Mouse (Mus musculus) MEL (cell line): Measurements from ENCODE around the gene Irgm2. TPM values are rescaled to one million over a fixed set of nuclear protein-coding genes. Genes with fewer than 3 reads are reported as not detected.

Experiments
- DNase-seq: peaks from one replicate; pipeline ENCODE4 v3.0.0; 2011; ENCODE audit warnings: low read depth, low spot score
- H3K27ac ChIP-seq: 2 replicates; pipeline ENCODE4 v1.5.1; 2012; ENCODE audit warnings: low read depth, mild to moderate bottlenecking, control low read depth, low read length, moderate library complexity; ENCODE audit not compliant: control insufficient read depth
- H3K27me3 ChIP-seq, 2 experiments: fragments of 150-350 bp in 1 of 2; sonication (generic) in 1 of 2; 2 replicates each; pipeline ENCODE4 v1.6.1; 2012; ENCODE audit warnings: low read length in 2 of 2, mild to moderate bottlenecking in 2 of 2, improper control_type of control experiment in 1 of 2, moderate library complexity in 1 of 2; ENCODE audit not compliant: insufficient read depth in 2 of 2, control insufficient read depth in 1 of 2
- H3K36me3 ChIP-seq, 2 experiments: 2 replicates each; pipeline ENCODE4 v1.6.1; 2012 to 2014; ENCODE audit warnings: low read length in 2 of 2, improper control_type of control experiment in 1 of 2, inconsistent platforms in 1 of 2, mild to moderate bottlenecking in 1 of 2; ENCODE audit not compliant: insufficient read depth in 2 of 2, control insufficient read depth in 1 of 2
- H3K4me1 ChIP-seq, 2 experiments: fragments of 150-350 bp in 1 of 2; sonication (generic) in 1 of 2; 2 replicates each; pipeline ENCODE4 v1.6.1; 2012; ENCODE audit warnings: low read length in 2 of 2, improper control_type of control experiment in 1 of 2, mild to moderate bottlenecking in 1 of 2; ENCODE audit not compliant: insufficient read depth in 2 of 2, control insufficient read depth in 1 of 2
- H3K4me3 ChIP-seq, 2 experiments: fragments of 150-350 bp in 1 of 2; sonication (generic) in 1 of 2; 2 replicates each; pipeline ENCODE4 v1.5.1; 2012; ENCODE audit warnings: low read depth in 2 of 2, low read length in 2 of 2, mild to moderate bottlenecking in 2 of 2, moderate library complexity in 2 of 2, control low read depth in 1 of 2, improper control_type of control experiment in 1 of 2; ENCODE audit not compliant: control insufficient read depth in 1 of 2, insufficient read depth in 1 of 2
- H3K79me2 ChIP-seq: 2 replicates; pipeline ENCODE4 v1.6.1; 2012; ENCODE audit warnings: mild to moderate bottlenecking, low read length, moderate library complexity; ENCODE audit not compliant: control insufficient read depth, poor library complexity, insufficient read depth
- H3K9ac ChIP-seq: 2 replicates; pipeline ENCODE4 v1.6.1; 2012; ENCODE audit warnings: low read depth, mild to moderate bottlenecking, control low read depth, low read length, moderate library complexity; ENCODE audit not compliant: control insufficient read depth, poor library complexity, severe bottlenecking
- H3K9me3 ChIP-seq: fragments of 150-350 bp; sonication (generic); replicated peaks from 2 replicates; pipeline ENCODE4 v1.6.1; 2012; ENCODE audit warnings: mild to moderate bottlenecking, low read length, improper control_type of control experiment, moderate library complexity; ENCODE audit not compliant: insufficient read depth
- BHLHE40 ChIP-seq: IDR thresholded peaks from 2 replicates; pipeline ENCODE4 v1.6.1; 2012; ENCODE audit warnings: low read depth, mild to moderate bottlenecking, inconsistent platforms, low read length, improper control_type of control experiment, borderline replicate concordance
- CHD1 ChIP-seq: IDR thresholded peaks from 2 replicates; pipeline ENCODE4 v1.6.1; 2012; ENCODE audit warnings: low read depth, mild to moderate bottlenecking, inconsistent platforms, low read length, improper control_type of control experiment
- CHD2 ChIP-seq: IDR thresholded peaks from 2 replicates; pipeline ENCODE4 v1.6.1; 2011; ENCODE audit warnings: low read length, improper control_type of control experiment
- CTCF ChIP-seq, 3 experiments: IDR thresholded peaks in 2 of 3; conservative IDR thresholded peaks in 1 of 3; 2 replicates each; pipeline ENCODE4 v1.5.1; 2011 to 2012; ENCODE audit warnings: low read length in 3 of 3, low read depth in 2 of 3, mild to moderate bottlenecking in 2 of 3, improper control_type of control experiment in 1 of 3, inconsistent platforms in 1 of 3, mixed read lengths in 1 of 3, moderate library complexity in 1 of 3; ENCODE audit not compliant: control insufficient read depth in 1 of 3, insufficient read depth in 1 of 3, poor library complexity in 1 of 3, severe bottlenecking in 1 of 3
- E2F4 ChIP-seq: IDR thresholded peaks from 2 replicates; pipeline ENCODE4 v1.6.1; 2011; ENCODE audit warnings: low read depth, low read length, improper control_type of control experiment, borderline replicate concordance
- EP300 ChIP-seq, 2 experiments: IDR thresholded peaks; 2 replicates each; pipeline ENCODE4 v1.6.1; 2011; ENCODE audit warnings: improper control_type of control experiment in 2 of 2, low read length in 2 of 2, low read depth in 1 of 2, mild to moderate bottlenecking in 1 of 2
- ETS1 ChIP-seq: IDR thresholded peaks from 2 replicates; pipeline ENCODE4 v1.6.1; 2012; ENCODE audit warnings: low read depth, mild to moderate bottlenecking, inconsistent platforms, low read length, improper control_type of control experiment, moderate library complexity
- GABPA ChIP-seq: IDR thresholded peaks from 2 replicates; pipeline ENCODE4 v1.6.1; 2012; ENCODE audit warnings: low read depth, mild to moderate bottlenecking, inconsistent platforms, low read length, improper control_type of control experiment, moderate library complexity
- GATA1 ChIP-seq: IDR thresholded peaks from 2 replicates; pipeline ENCODE4 v1.6.1; 2011; ENCODE audit warnings: low read depth, low read length, improper control_type of control experiment
- HCFC1 ChIP-seq: IDR thresholded peaks from 2 replicates; pipeline ENCODE4 v1.6.1; 2012; ENCODE audit warnings: low read depth, mild to moderate bottlenecking, inconsistent platforms, low read length, improper control_type of control experiment, moderate library complexity
- KAT2A ChIP-seq: conservative IDR thresholded peaks from 2 replicates; pipeline ENCODE4 v1.6.1; 2012; ENCODE audit warnings: low read depth, low read length, improper control_type of control experiment, inconsistent platforms
- MAFK ChIP-seq: IDR thresholded peaks from 2 replicates; pipeline ENCODE4 v1.6.1; 2011; ENCODE audit warnings: low read depth, mild to moderate bottlenecking, low read length, improper control_type of control experiment, borderline replicate concordance
- MAZ ChIP-seq: IDR thresholded peaks from 2 replicates; pipeline ENCODE4 v1.6.1; 2012; ENCODE audit warnings: low read depth, mild to moderate bottlenecking, inconsistent platforms, low read length, improper control_type of control experiment
- MEF2A ChIP-seq: IDR thresholded peaks from 2 replicates; pipeline ENCODE4 v1.6.1; 2014; ENCODE audit warnings: low read depth, mild to moderate bottlenecking, inconsistent platforms, low read length, improper control_type of control experiment; ENCODE audit not compliant: poor library complexity, insufficient replicate concordance, severe bottlenecking; ENCODE audit errors: extremely low read depth
- MXI1 ChIP-seq: IDR thresholded peaks from 2 replicates; pipeline ENCODE4 v1.6.1; 2011; ENCODE audit warnings: mild to moderate bottlenecking, low read depth, low read length, improper control_type of control experiment
- MYB ChIP-seq: IDR thresholded peaks from 2 replicates; pipeline ENCODE4 v1.6.1; 2011; ENCODE audit warnings: mild to moderate bottlenecking, low read depth, low read length, improper control_type of control experiment
- MYC ChIP-seq: IDR thresholded peaks from 2 replicates; pipeline ENCODE4 v1.6.1; 2011; ENCODE audit warnings: low read depth, mild to moderate bottlenecking, low read length, improper control_type of control experiment, moderate library complexity
- NELFE ChIP-seq: IDR thresholded peaks from 2 replicates; pipeline ENCODE4 v1.6.1; 2011; ENCODE audit warnings: low read depth, low read length, improper control_type of control experiment
- NRF1 ChIP-seq: IDR thresholded peaks from 2 replicates; pipeline ENCODE4 v1.6.1; 2014; ENCODE audit warnings: low read depth, mild to moderate bottlenecking, inconsistent platforms, low read length, improper control_type of control experiment, moderate library complexity; ENCODE audit not compliant: poor library complexity, insufficient read depth, severe bottlenecking
- POLR2AphosphoS2 ChIP-seq: IDR thresholded peaks from 2 replicates; pipeline ENCODE4 v1.6.1; 2011; ENCODE audit warnings: low read length, improper control_type of control experiment
- POLR2AphosphoS5 ChIP-seq: IDR thresholded peaks from 2 replicates; pipeline ENCODE4 v1.6.1; 2012; ENCODE audit warnings: low read depth, borderline replicate concordance, mild to moderate bottlenecking, inconsistent platforms, low read length, moderate library complexity, mixed read lengths
- RAD21 ChIP-seq: IDR thresholded peaks from 2 replicates; pipeline ENCODE4 v1.6.1; 2011; ENCODE audit warnings: mild to moderate bottlenecking, low read depth, low read length, improper control_type of control experiment
- RCOR1 ChIP-seq: IDR thresholded peaks from 2 replicates; pipeline ENCODE4 v1.6.1; 2012; ENCODE audit warnings: low read depth, mild to moderate bottlenecking, inconsistent platforms, low read length, improper control_type of control experiment
- SIN3A ChIP-seq: IDR thresholded peaks from 2 replicates; pipeline ENCODE4 v1.6.1; 2012; ENCODE audit warnings: low read length, improper control_type of control experiment, inconsistent platforms
- SMC3 ChIP-seq: IDR thresholded peaks from 2 replicates; pipeline ENCODE4 v1.6.1; 2011; ENCODE audit warnings: low read depth, low read length, improper control_type of control experiment
- TAL1 ChIP-seq: IDR thresholded peaks from 2 replicates; pipeline ENCODE4 v1.6.1; 2012; ENCODE audit warnings: mild to moderate bottlenecking, inconsistent platforms, low read length, moderate library complexity, mixed read lengths
- TBP ChIP-seq: IDR thresholded peaks from 2 replicates; pipeline ENCODE4 v1.8.0; 2011; ENCODE audit warnings: low read depth, low read length, improper control_type of control experiment
- TCF12 ChIP-seq: IDR thresholded peaks from 2 replicates; pipeline ENCODE4 v1.6.1; 2014; ENCODE audit warnings: low read depth, mild to moderate bottlenecking, inconsistent platforms, low read length, improper control_type of control experiment, moderate library complexity
- UBTF ChIP-seq: IDR thresholded peaks from 2 replicates; pipeline ENCODE4 v1.6.1; 2012; ENCODE audit warnings: low read depth, mild to moderate bottlenecking, inconsistent platforms, low read length, improper control_type of control experiment, moderate library complexity, borderline replicate concordance; ENCODE audit not compliant: insufficient read depth
- USF1 ChIP-seq: IDR thresholded peaks from 2 replicates; pipeline ENCODE4 v1.6.1; 2014; ENCODE audit warnings: low read depth, mild to moderate bottlenecking, inconsistent platforms, low read length, improper control_type of control experiment, moderate library complexity
- ZC3H11A ChIP-seq: IDR thresholded peaks from 2 replicates; pipeline ENCODE4 v1.6.1; 2012; ENCODE audit warnings: low read depth, mild to moderate bottlenecking, inconsistent platforms, low read length, improper control_type of control experiment
- ZKSCAN1 ChIP-seq: IDR thresholded peaks from 2 replicates; pipeline ENCODE4 v1.6.1; 2012; ENCODE audit warnings: low read depth, mild to moderate bottlenecking, inconsistent platforms, low read length, improper control_type of control experiment, moderate library complexity
- ZMIZ1 ChIP-seq: IDR thresholded peaks from 2 replicates; pipeline ENCODE4 v1.6.1; 2012; ENCODE audit warnings: low read depth, mild to moderate bottlenecking, inconsistent platforms, low read length, improper control_type of control experiment, moderate library complexity
- polyA plus RNA-seq, 2 experiments: library from polyadenylated mRNA; stranded (reverse) in 1 of 2; unstranded in 1 of 2; fragments of >175 nt in 1 of 2; fragments of >200 nt in 1 of 2; gene quantifications; 2 replicates each; pipeline versions ENCODE4 v1.2.1 to v1.2.4; 2012; ENCODE audit warnings: low replicate concordance in 2 of 2, low read depth in 1 of 2; ENCODE audit not compliant: insufficient read length in 2 of 2, insufficient read depth in 1 of 2, missing spikeins in 1 of 2
- total RNA-seq: library from RNA; depleted of rRNA; stranded (reverse); fragments of 300-350 nt; gene quantifications from 2 replicates; pipeline ENCODE4 v1.2.3, GENCODE M21; 2012

The Irgm2 gene
- total and polyA plus RNA-seq, 3 experiments, result 1.1 TPM; not detected in 1

DNA sequence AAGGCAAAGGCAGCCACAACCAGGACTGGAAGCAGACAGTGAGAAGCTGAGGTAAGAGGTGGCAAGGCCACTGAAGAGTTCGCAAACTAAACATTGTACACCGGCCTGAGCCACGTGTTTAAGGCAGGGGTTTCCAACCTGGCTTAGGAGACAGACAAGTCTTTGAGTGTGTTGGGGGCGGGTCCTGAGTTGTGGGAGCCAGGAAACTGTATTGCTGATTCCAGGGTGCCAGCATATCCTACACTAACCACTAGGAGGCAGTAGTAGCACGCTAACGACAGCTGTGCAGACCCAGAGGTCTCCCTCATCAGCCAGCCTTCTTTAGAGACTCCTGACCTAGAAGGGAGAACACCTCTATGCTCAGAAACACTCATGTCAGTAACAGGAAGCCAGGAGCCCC, 35.7 kb downstream of the Irgm2 start:
- peaks cover 31 to 41% of the 10 kb centered on the region in 2 experiments for H3K27me3 ChIP-seq
- DNase-seq, result peak; percentile 82
- no peak overlapping the region for H3K9ac ChIP-seq
- no peak overlapping the region for H3K4me3 ChIP-seq
- H3K9me3 ChIP-seq, result no peaks in the 10 kb centered on the region
- H3K36me3 ChIP-seq, result no peaks in the 10 kb centered on the region
- H3K27ac ChIP-seq, result no peak overlapping the region
- no peaks in the 10 kb centered on the region for H3K79me2 ChIP-seq
- TF ChIP-seq RCOR1, result no peak
- no peak for TF ChIP-seq MEF2A
- TF ChIP-seq CHD2, result no peak
- TF ChIP-seq E2F4, result no peak
- no peak for TF ChIP-seq POLR2AphosphoS5
- TF ChIP-seq MYB, result no peak
- no peak for TF ChIP-seq EP300 (IDR thresholded peaks at IDR 0.05; ENCODE audit: low read depth in 1 of 2, low read length in 2 of 2)
- no peak for TF ChIP-seq ZMIZ1
- no peak for TF ChIP-seq KAT2A
- no peak for TF ChIP-seq TAL1
- peak; percentile 90 for TF ChIP-seq RAD21
- TF ChIP-seq UBTF, result no peak
- peak; percentile 80 for TF ChIP-seq SMC3
- TF ChIP-seq MXI1, result no peak
- TF ChIP-seq POLR2AphosphoS2, result no peak
- no peak for TF ChIP-seq GATA1
- no peak for TF ChIP-seq MAFK
- TF ChIP-seq TCF12, result no peak
- 0 out of 2 replicates have a peak, but pooled peaks have one; percentile 34 for TF ChIP-seq MAZ
- 0 out of 2 replicates have a peak, but pooled peaks have one; percentile 46 for TF ChIP-seq MYC
- no peak for TF ChIP-seq CHD1
- TF ChIP-seq CTCF (IDR thresholded peaks at IDR 0.05 in 2 of 3, conservative IDR thresholded peaks at IDR 0.05 in 1 of 3; ENCODE audit: control insufficient read depth in 1 of 3, insufficient read depth in 1 of 3, low read depth in 2 of 3, low read length in 3 of 3, poor library complexity in 1 of 3, severe bottlenecking in 1 of 3), result peak; percentile 83 to 90 (median 86)
- TF ChIP-seq NELFE, result no peak
- peak; percentile 43; the same call in 1 of the 2 replicates for TF ChIP-seq SIN3A
- TF ChIP-seq ZC3H11A, result peak; percentile 82
- TF ChIP-seq BHLHE40, result no peak
- no peak for TF ChIP-seq ZKSCAN1
- no peak for TF ChIP-seq USF1
- TF ChIP-seq TBP, result no peak
- TF ChIP-seq HCFC1, result no peak
- TF ChIP-seq ETS1, result no peak
- TF ChIP-seq GABPA, result no peak
- TF ChIP-seq NRF1, result no peak
- no peaks in the 10 kb centered on the region for H3K4me1 ChIP-seq
